Mouse (Mus musculus) induced T-regulatory cell, adult 2 months (primary cell): Measurements from ENCODE around the gene Zkscan14.

ENCODE experiments used
- DNase-seq: peaks from one replicate; pipeline ENCODE4 v3.0.0-alpha.2; 2012; ENCODE audit warnings: low read depth

Gene Zkscan14

GRCm38 (mm10) chr5:145202446-145202845 is 778 bp upstream of the Zkscan14 start:
- DNase-seq, result peak; percentile 32

- peak; percentile 13 for DNase-seq
Measured at GRCm38 (mm10) chr5:145200387-145200786, 1.3 kb downstream of the Zkscan14 start.

- DNase-seq, result no peak
Measured at GRCm38 (mm10) chr5:145191962-145192361, 9.7 kb downstream of the Zkscan14 start, which contains the start of gene Atp5j2. Gene Atp5j2 (minus strand): TSS chr5:145192062.

DNA sequence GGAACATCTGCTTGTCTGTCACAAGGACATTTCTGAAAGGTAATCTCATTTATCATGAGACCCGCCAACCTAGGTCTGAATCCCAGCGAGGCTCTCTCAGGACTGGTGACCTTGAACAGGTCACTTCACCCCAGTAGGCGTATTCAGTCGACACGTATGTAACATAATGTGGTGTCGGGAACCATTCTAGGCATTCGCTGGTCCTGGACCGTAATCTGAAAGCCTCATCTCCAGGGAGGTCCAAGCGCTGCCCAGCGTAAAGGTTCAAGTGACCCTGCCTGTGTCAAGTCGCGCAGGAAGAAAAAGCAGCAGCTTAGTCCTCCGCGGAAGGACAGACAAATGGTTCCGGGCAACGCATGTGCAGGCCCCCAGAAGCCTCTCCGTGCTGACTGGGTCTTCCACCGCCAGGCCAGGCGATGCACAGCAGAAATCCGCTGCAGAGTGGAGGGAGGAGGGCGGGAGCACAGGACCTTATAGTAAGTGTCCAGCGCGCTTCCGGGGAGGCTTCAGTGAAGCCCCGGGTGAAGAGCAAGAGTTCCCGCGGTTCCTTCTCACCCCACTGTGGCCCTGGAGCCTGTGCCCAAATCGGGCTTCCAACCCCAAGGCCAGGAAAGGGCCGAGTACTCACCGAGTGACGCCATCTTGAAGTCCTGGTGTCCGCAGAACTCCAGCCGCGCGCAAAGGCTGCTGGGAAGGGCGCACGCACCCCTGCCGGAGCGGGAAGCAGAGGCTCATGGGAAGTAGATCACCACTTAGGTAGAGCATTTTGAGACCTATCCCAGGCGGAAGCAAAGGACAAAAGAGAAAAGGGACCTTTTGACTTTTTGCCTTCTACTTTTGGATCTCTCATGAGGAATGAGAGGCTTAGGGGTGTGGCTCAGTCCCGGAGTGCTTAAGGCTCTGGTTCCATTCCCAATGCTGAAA is 10.5 kb downstream of the Zkscan14 start:
- DNase-seq, result peak; percentile 88

DNA sequence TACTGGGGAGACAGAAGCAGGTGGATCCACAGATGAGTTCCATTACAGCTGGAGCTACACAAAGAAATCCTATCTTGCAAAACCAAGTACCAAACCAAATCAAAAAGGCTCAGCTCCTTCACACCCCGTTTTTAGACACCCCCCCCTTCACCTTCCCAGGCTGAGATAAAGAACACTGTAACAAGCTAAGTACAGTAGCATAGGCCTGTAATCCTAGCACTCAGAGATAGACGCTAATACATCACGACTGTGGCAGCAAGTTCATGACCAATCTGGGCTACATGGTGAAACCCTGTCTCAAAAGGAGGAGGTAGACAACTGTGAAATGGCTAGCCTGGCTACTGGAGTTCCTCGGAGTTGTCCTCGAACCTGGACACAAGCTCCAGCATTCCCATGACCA is 11.3 kb downstream of the Zkscan14 start:
- DNase-seq, result peak; percentile 32

DNA sequence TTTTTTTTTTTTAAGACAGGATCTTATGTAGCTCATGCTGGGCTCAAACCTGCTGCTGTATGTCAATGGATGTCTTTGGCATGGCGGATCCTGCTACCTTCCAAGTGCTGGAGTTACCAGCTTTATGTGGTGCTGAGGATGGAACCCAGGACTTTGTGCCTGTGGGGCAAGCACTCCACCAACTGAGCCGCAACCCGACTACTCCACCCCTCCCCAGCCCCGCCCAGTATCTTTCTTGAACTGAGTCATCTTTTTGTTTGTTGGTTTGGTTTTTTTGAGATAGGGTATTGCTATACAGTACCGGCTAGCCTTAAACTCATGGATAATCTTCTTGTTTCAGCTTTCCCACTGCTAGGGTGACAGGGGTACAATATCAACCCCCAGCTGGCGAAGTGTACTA is 12.3 kb downstream of the Zkscan14 start:
- peak; percentile 63 for DNase-seq

DNA sequence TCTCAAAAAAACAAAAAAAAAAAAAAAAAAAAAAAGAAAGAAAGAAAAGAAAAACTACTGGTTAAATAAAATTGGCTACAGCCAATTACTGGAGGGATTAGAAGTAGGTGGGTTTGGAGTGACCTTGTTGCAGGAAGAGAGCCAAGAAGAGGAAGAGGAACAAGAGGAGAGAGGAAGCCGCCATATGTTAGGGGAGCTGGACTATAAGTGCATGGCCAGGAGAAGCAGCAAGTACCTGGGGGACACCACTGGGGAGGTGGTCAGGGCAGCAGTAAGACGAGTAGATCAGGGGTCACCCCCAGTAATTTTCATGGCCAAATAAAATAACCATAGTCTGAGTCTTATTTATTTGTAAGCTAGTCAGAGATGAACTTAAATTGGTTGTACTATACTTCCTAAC is 16.4 kb downstream of the Zkscan14 start:
- no peak for DNase-seq

DNA sequence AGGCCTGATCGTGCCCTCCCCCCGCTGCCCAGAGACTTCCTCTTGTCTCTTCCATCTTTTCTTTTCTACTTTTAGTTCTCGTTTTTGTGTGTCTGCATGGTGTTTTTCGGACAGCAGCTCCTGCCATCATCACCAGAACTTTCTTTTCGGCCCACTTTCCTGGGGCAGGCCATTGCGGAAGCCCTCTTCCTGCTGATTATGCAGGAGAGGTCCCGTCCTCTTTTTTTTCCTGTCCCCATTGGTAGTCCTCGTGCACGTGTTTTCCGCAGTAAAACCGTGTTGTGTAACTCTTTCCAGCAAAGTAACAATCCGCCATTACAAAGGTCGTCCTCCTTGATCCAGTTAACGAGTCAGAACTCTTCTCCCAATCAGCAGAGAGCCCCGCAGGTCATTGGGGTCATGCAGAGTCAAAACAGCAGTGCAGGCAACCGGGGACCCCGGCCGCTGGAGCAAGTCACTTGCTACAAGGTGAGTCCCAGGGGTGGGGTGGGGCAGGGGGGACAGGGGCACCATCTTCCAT is 23.1 kb downstream of the Zkscan14 start:
- no peak for DNase-seq

DNA sequence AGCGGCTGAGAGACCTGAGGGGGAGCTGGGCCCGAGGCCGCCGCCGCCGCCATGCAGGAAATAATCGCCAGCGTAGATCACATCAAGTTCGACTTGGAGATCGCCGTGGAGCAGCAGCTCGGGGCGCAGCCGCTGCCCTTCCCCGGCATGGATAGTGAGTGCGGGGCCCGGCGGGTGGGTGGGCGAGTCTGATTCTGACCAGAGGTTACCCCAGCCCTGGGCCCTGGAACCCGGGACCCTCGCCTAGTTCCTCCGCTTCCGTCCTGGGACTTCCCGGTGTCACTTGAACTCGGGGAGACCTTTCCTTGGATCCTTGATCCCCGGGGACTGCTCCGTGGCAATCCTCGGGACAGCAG is 34.4 kb downstream of the Zkscan14 start:
- no peak for DNase-seq

GRCm38 (mm10) chr5:145166536-145167305 is 34.9 kb downstream of the Zkscan14 start, which contains the start of the genes Ptcd1 and Cpsf4:
Gene Ptcd1 (minus strand): TSS chr5:145167108.
Gene Cpsf4 (plus strand): TSS chr5:145167213.
- DNase-seq, result peak; percentile 99

GRCm38 (mm10) chr5:145165184-145165583 is 36.5 kb downstream of the Zkscan14 start:
- no peak for DNase-seq

DNA sequence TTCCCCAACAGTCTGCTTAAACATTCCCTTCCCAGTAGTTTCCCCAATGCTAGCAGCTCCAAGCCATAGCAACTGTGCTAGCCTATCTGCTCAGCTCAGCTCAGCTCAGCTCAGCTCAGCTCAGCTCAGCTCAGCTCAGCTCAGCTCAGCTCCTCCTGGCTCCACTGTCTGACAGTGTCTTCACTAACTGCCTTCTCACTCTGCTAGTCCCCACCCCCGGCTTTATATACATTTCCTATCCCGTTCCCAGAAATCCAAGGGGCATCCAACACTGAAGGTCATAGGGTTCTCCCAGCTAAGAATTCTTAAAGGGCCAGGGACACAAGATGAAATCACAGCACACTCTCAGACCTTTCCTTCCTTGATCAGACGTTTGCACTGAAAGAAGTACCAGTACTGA is 37.0 kb downstream of the Zkscan14 start:
- DNase-seq, result no peak

DNA sequence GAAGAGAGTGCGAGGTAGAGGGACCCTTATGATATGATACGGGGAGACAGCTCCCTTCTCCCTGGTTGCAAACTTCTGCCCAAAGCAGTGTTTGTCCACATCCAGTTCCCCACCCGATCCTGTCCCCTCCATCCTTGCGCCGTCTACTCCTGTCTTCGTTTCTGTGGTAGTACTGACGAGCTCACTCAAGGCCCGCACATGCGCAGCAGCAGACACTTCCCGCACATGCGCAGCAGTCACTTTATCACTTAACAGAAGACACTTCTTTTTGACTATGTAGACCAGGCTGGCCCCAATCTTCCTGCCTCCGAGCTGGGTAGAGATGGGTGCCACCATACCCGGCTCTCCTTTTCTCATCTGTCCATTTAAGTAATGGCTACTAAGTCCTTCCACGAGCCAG is 40.3 kb downstream of the Zkscan14 start:
- DNase-seq, result no peak

- no peak for DNase-seq
Measured at GRCm38 (mm10) chr5:145152690-145153089, 49.0 kb downstream of the Zkscan14 start.

DNA sequence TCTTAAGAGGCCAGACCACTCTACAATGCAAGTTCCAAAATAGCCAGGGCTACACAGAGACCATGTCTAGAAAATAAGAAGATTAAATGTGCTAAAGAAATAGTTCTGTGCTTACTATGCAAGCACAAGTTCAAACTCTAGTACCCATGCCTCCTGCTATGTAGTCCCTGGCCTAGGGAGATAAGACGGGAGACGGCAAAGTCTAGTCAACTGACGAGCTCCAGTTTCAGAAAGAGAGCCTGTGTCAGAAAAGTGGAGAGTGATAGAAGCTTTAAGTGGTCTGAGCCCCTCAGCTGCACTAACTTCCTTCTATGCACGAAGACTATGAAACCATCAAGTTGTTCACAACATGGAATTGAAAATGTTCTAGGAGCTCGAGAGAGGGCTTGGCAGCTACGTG is 52.4 kb downstream of the Zkscan14 start:
- DNase-seq, result no peak

GRCm38 (mm10) chr5:145147748-145148147 is 53.9 kb downstream of the Zkscan14 start:
- DNase-seq, result no peak
